In the genomic region with DNA sequence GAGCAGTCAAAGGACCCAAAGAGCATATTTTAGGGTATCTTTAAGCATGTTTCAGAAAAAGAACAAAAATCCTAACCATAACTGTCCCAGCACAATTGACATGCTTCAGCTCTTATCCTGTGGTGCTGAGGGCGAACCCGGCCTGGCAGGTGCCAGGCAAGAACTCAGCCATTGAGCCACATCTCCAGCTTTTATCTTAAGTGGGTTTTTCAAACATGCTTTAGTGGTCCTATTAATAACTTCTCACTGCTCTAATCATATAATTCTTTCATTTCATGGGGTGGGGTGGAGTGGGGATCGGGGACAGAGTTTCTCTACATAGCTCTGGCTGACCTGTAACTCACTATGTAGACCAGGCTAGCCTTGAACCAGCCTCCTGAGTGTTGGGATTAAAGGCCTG, we compare ENCODE assay signal across 27 mouse cellular contexts.
A peak's percentile ranks its signal among the peaks of the same experiment; 100 is the strongest.
DNase-seq lines count a peak whose midpoint lies in the region; ATAC-seq and TF ChIP-seq lines count a peak whose summit lies in the region.
"Had no signal": no experiment of that assay in that cellular context is flagged by ENCODE, and none has a peak within 500 bp of the region (broad histone marks: within the 10 kb centered on the region; RNA-seq: fewer than 3 reads in every experiment).

No protein-coding gene starts in this region.

- intact Hi-C loops in heart, postnatal 14 days (cut with DNase I), result no loop called here
- intact Hi-C loops in heart, postnatal 25 days (cut with DNase I), result no loop called here
- intact Hi-C loops in heart, postnatal 36 days (cut with DNase I), result no loop called here

- H3K27ac ChIP-seq in heart, embryonic 13.5 days (replicated peaks), result peak overlapping the region; percentile 66
- peak overlapping the region; percentile 65 for H3K27ac ChIP-seq in heart, postnatal 0 days (ENCODE audit: low read depth)
- peak overlapping the region; percentile 24; the same call in 1 of the 2 replicates for H3K27ac ChIP-seq in thymus, adult 2 months (ENCODE audit: control insufficient read depth, insufficient read depth, low read length)
- H3K27ac ChIP-seq: embryonic facial prominence, embryonic 10.5 days; embryonic facial prominence, embryonic 13.5 days; forebrain, embryonic 12.5 days; forebrain, embryonic 15.5 days; hindbrain, embryonic 14.5 days; hindbrain, postnatal 0 days had no signal

- no peak for TF ChIP-seq POLR2A in thymus, adult 2 months (IDR thresholded peaks at IDR 0.05; ENCODE audit: control insufficient read depth, extremely low read depth, insufficient read depth, low read length, poor library complexity)

- peaks cover 4% of the 10 kb centered on the region; the same call in 1 of the 2 replicates for H3K36me3 ChIP-seq in heart, embryonic 13.5 days
- no peaks in the 10 kb centered on the region for H3K36me3 ChIP-seq in heart, postnatal 0 days (replicated peaks; ENCODE audit: control insufficient read depth, insufficient read depth, low read length)
- no peaks in the 10 kb centered on the region for H3K36me3 ChIP-seq in thymus, adult 2 months (ENCODE audit: control insufficient read depth, insufficient read depth, low read length)
- H3K36me3 ChIP-seq: embryonic facial prominence, embryonic 10.5 days; embryonic facial prominence, embryonic 13.5 days; forebrain, embryonic 12.5 days; forebrain, embryonic 15.5 days had no signal

- H3K9me3 ChIP-seq in heart, embryonic 13.5 days, result peaks cover 3% of the 10 kb centered on the region; the same call in 1 of the 2 replicates
- H3K9me3 ChIP-seq in heart, postnatal 0 days (replicated peaks; ENCODE audit: control insufficient read depth, low read length), result no peaks in the 10 kb centered on the region
- H3K9me3 ChIP-seq: embryonic facial prominence, embryonic 10.5 days; forebrain, embryonic 12.5 days; forebrain, embryonic 15.5 days had no signal

- no peak overlapping the region for H3K4me2 ChIP-seq in heart, embryonic 13.5 days
- no peak overlapping the region for H3K4me2 ChIP-seq in heart, postnatal 0 days (ENCODE audit: low read depth, low read length)
- H3K4me2 ChIP-seq: embryonic facial prominence, embryonic 13.5 days; forebrain, embryonic 12.5 days; forebrain, embryonic 15.5 days; hindbrain, embryonic 14.5 days had no signal

- H3K4me1 ChIP-seq in heart, embryonic 13.5 days, result peaks cover 53% of the 10 kb centered on the region
- peaks cover 33% of the 10 kb centered on the region for H3K4me1 ChIP-seq in heart, postnatal 0 days (ENCODE audit: control insufficient read depth, insufficient read depth)
- H3K4me1 ChIP-seq in thymus, adult 2 months (replicated peaks; ENCODE audit: control insufficient read depth, insufficient read depth, low read length), result no peaks in the 10 kb centered on the region

- no peak for ATAC-seq in heart, embryonic 13.5 days (ENCODE audit: extremely low read depth, insufficient number of reproducible peaks, low FRiP score, low TSS enrichment)
- ATAC-seq in heart, postnatal 0 days (ENCODE audit: insufficient read depth, low read depth), result peak; percentile 76
- ATAC-seq: activated CD4-positive, CD25-positive, alpha-beta regulatory T cell, adult 4 months; forebrain, embryonic 15.5 days; hindbrain, postnatal 0 days; inflammation-experienced regulatory T-cells, adult 6 months; intestine, embryonic 16.5 days had no signal

- no peak overlapping the region for H3K9ac ChIP-seq in heart, embryonic 13.5 days
- no peak overlapping the region for H3K9ac ChIP-seq in heart, postnatal 0 days (replicated peaks; ENCODE audit: low read depth, low read length)
- H3K9ac ChIP-seq: embryonic facial prominence, embryonic 13.5 days; forebrain, embryonic 12.5 days; forebrain, embryonic 15.5 days; hindbrain, embryonic 14.5 days had no signal

- TF ChIP-seq CTCF in heart, postnatal 0 days (IDR thresholded peaks at IDR 0.05; ENCODE audit: low read depth), result no peak
- TF ChIP-seq CTCF in thymus, adult 2 months (IDR thresholded peaks at IDR 0.05; ENCODE audit: borderline replicate concordance, control insufficient read depth, extremely low read depth, insufficient read depth, low read length, poor library complexity), result no peak

- peak; percentile 73 for DNase-seq in heart, adult 11 months
- no peak for DNase-seq in heart, postnatal 14 days
- no peak for DNase-seq in heart, postnatal 25 days (ENCODE audit: low spot score)
- DNase-seq in heart, postnatal 0 days (ENCODE audit: low spot score), result peak; percentile 84
- no peak for DNase-seq in heart, postnatal 36 days
- no peak for DNase-seq in thymus, adult 2 months
- DNase-seq in thymus, postnatal 4 days, result no peak
- DNase-seq: adrenal gland, adult 8-10 months; adrenal gland, postnatal 25 days; cerebellum, adult 11-12 months; cerebellum, adult 8-10 months; cerebellum, postnatal 10 days; cerebellum, postnatal 36 days; embryo, embryonic 11 days; gastrocnemius, postnatal 25 days; kidney, adult 18-20 months had no signal

- no peaks in the 10 kb centered on the region for H3K27me3 ChIP-seq in heart, embryonic 13.5 days (replicated peaks)
- no peaks in the 10 kb centered on the region for H3K27me3 ChIP-seq in heart, postnatal 0 days (ENCODE audit: control insufficient read depth, insufficient read depth, low read length)
- H3K27me3 ChIP-seq in thymus, adult 2 months (ENCODE audit: control insufficient read depth, insufficient read depth, low read length), result no peaks in the 10 kb centered on the region
- H3K27me3 ChIP-seq: embryonic facial prominence, embryonic 13.5 days; forebrain, embryonic 12.5 days; forebrain, embryonic 15.5 days had no signal

- no peak for TF ChIP-seq EP300 in heart, postnatal 0 days (IDR thresholded peaks at IDR 0.05; ENCODE audit: low read depth)

- H3K4me3 ChIP-seq in heart, embryonic 13.5 days, result no peak overlapping the region
- H3K4me3 ChIP-seq in heart, postnatal 0 days (ENCODE audit: low read depth, low read length), result no peak overlapping the region
- no peak overlapping the region for H3K4me3 ChIP-seq in thymus, adult 2 months (ENCODE audit: control insufficient read depth, insufficient read depth, low read length)
- H3K4me3 ChIP-seq: embryonic facial prominence, embryonic 10.5 days; embryonic facial prominence, embryonic 13.5 days; erythroblast, embryonic 14.5 days; forebrain, embryonic 12.5 days; forebrain, embryonic 15.5 days had no signal

- WGBS in heart, embryonic 13.5 days, result 39% methylated on average over 3 of the region's 3 CpGs
- 41% methylated on average over 3 of the region's 3 CpGs for WGBS in heart, postnatal 0 days
- WGBS in thymus, adult 2 months, result 98% methylated on average over 3 of the region's 3 CpGs

Comparison
In these comparisons a context has a peak if more than half of its experiments do, and no peak if none do; other contexts are left out.
1. DNase-seq: peak in heart, adult 11 months (single experiment) and heart, postnatal 0 days (single experiment); none in heart, postnatal 14 days (0 of 2), heart, postnatal 25 days (single experiment), heart, postnatal 36 days (0 of 2), thymus, adult 2 months (single experiment) and thymus, postnatal 4 days (single experiment).
2. Peak in every context shown above with its lines, with median percentiles within 50 percentile points of each other: H3K27ac ChIP-seq.